Mouse (Mus musculus): ENCODE measurements around the gene Msl2. TPM values are rescaled to one million over a fixed set of nuclear protein-coding genes. Genes with fewer than 3 reads are reported as not detected.

Msl2 gene
- total and polyA plus RNA-seq, 3 experiments, result 15.5 to 30.8 (median 18.7) TPM

DNA sequence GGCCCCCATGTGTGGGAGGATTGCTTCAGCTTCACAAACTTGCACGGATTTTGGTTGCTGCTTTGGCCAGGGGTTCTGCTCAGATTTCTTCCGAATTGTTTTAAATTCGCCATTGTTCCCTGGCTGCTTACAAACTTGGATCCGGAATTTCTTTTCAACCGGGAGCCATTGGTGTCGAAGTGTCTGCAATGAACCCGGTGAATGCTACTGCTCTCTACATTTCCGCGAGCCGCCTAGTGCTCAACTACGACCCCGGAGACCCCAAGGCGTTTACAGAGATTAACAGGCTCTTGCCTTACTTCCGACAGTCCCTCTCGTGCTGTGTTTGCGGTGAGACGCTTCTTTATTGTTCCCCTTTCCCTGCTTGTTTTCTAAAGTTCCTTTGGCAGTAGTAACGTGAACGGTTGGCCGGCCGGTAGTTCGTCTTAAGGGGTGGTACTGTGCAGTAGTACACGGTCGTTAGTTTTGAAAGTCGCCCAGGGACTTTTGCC lies 1.2 kb downstream of the Msl2 start:
- peaks cover 55% of the 10 kb centered on the region for H3K79me2 ChIP-seq (replicated peaks; ENCODE audit: control insufficient read depth, extremely low read depth, insufficient read depth, poor library complexity, severe bottlenecking)
- DNase-seq (ENCODE audit: extremely low read depth), result no peak
- H3K9me3 ChIP-seq (replicated peaks; ENCODE audit: low read length), result no peaks in the 10 kb centered on the region
- no peak overlapping the region for H3K4me2 ChIP-seq (ENCODE audit: insufficient read depth, low read depth, poor library complexity, severe bottlenecking)
- dilution Hi-C loops (cut with MboI; ENCODE audit: extremely low pct_ligation_motif_present, extremely low pct_unique_long_range_greater_than_20kb, low sequenced_read_pairs), result no loop called here
- peaks cover 6 to 22% of the 10 kb centered on the region in 2 experiments; a peak in 3 of 4 replicates for H3K4me1 ChIP-seq (ENCODE audit: control insufficient read depth in 1 of 2, insufficient read depth in 2 of 2)
- TF ChIP-seq E2F4 (IDR thresholded peaks at IDR 0.05; ENCODE audit: insufficient replicate concordance, low read depth, low read length) (no peak), SIN3A (IDR thresholded peaks at IDR 0.05; ENCODE audit: low read length) (peak; percentile 14)
- H3K27ac ChIP-seq (ENCODE audit: insufficient read depth, low read depth), result peak overlapping the region; percentile 95
- H3K9ac ChIP-seq (ENCODE audit: insufficient read depth, low read depth), result peak overlapping the region; percentile 99
- in situ Hi-C loops (cut with MboI; ENCODE audit: low pct_ligation_motif_present, low pct_unique_long_range_greater_than_20kb, low sequenced_read_pairs), result no loop called here
- peak overlapping the region; percentile 86 to 98 (median 97) for H3K4me3 ChIP-seq (replicated peaks in 1 of 3; ENCODE audit: low read depth in 2 of 3, low read length in 2 of 3, poor library complexity in 1 of 3)
- peaks cover 0 to 14% of the 10 kb centered on the region in 2 experiments for H3K36me3 ChIP-seq (replicated peaks in 1 of 2; ENCODE audit: control insufficient read depth in 1 of 2, insufficient read depth in 1 of 2, low read length in 1 of 2)
- no peaks in the 10 kb centered on the region for H3K27me3 ChIP-seq (replicated peaks)

DNA sequence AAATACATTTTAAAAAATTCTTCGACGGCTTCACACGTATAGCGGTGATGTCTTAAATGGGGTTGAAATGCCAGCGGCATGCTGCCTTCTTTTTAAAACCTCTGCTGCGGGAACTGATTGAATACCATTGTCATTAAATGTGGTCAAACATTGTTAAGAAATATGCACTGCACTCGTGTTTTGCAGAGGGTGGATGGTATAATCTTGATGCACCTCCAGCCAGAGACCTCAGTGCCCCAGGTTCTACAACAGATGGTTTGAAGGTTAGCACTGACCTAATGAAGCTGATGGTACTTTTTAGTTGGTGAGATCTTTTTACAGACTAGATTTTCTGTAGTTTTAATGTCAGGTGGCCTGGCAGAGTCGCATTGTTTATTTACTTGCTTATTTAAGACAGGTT lies 1.8 kb downstream of the Msl2 start:
- peaks cover 6 to 25% of the 10 kb centered on the region in 2 experiments; a peak in 3 of 4 replicates for H3K4me1 ChIP-seq (ENCODE audit: control insufficient read depth in 1 of 2, insufficient read depth in 2 of 2)
- no peak for DNase-seq (ENCODE audit: extremely low read depth)
- H3K27ac ChIP-seq (ENCODE audit: insufficient read depth, low read depth), result no peak overlapping the region
- H3K4me2 ChIP-seq (ENCODE audit: insufficient read depth, low read depth, poor library complexity, severe bottlenecking), result peak overlapping the region; percentile 54; the same call in 1 of the 2 replicates
- no peaks in the 10 kb centered on the region for H3K9me3 ChIP-seq (replicated peaks; ENCODE audit: low read length)
- H3K36me3 ChIP-seq (replicated peaks in 1 of 2; ENCODE audit: control insufficient read depth in 1 of 2, insufficient read depth in 1 of 2, low read length in 1 of 2), result peaks cover 0 to 17% of the 10 kb centered on the region in 2 experiments
- peaks cover 59% of the 10 kb centered on the region for H3K79me2 ChIP-seq (replicated peaks; ENCODE audit: control insufficient read depth, extremely low read depth, insufficient read depth, poor library complexity, severe bottlenecking)
- H3K27me3 ChIP-seq (replicated peaks), result no peaks in the 10 kb centered on the region
- H3K4me3 ChIP-seq (replicated peaks in 1 of 3; ENCODE audit: low read depth in 2 of 3, low read length in 2 of 3, poor library complexity in 1 of 3), result peak overlapping the region; percentile 86 to 98 (median 97)
- dilution Hi-C loops (cut with MboI; ENCODE audit: extremely low pct_ligation_motif_present, extremely low pct_unique_long_range_greater_than_20kb, low sequenced_read_pairs), result no loop called here
- TF ChIP-seq CHD1 (IDR thresholded peaks at IDR 0.05; ENCODE audit: low read depth, low read length) (peak; percentile 48; the same call in 1 of the 2 replicates), RAD21 (IDR thresholded peaks at IDR 0.05; ENCODE audit: low read depth, low read length) (no peak), HCFC1 (IDR thresholded peaks at IDR 0.05; ENCODE audit: low read depth, low read length) (no peak), SIN3A (IDR thresholded peaks at IDR 0.05; ENCODE audit: low read length) (peak; percentile 36)
- in situ Hi-C loops (cut with MboI; ENCODE audit: low pct_ligation_motif_present, low pct_unique_long_range_greater_than_20kb, low sequenced_read_pairs), result no loop called here
- peak overlapping the region; percentile 99 for H3K9ac ChIP-seq (ENCODE audit: insufficient read depth, low read depth)

DNA sequence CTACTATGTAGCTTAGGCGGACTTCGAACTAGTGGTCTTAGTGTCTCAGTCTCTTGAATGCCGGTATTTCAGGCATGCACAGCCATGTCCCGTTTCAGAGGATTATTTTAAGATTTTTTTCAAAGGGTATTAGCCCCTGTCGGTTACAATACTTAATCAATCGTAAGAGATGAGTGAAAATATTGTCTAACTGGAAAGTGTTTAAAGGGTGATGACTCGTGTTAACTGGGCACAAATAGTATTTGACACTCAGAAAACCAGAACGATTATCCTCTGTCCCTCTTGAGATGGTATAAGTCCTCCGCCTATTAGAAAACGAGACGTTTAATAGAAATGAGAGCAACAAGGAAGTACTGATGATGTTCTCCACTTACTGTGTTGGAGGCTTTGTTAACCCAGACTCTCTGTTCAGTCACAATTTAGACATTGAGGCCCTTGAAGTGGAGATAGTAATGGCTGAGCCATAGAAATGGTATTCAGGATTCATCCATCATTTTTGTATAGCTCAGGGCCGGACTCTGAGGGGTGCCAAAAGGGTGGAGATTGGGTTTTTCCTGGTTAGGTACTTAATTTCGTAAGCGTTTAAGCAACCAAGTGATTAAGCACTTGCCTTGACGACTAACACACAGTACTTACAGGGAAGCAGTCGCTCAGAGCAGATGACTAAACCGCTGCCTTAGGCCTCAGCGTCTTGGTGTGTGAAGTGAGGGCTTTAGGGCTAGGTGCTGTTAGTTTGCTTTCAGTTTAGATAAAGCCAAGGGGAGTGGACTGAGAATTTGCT lies 2.4 kb downstream of the Msl2 start:
- no peak overlapping the region for H3K27ac ChIP-seq (ENCODE audit: insufficient read depth, low read depth)
- dilution Hi-C loops (cut with MboI; ENCODE audit: extremely low pct_ligation_motif_present, extremely low pct_unique_long_range_greater_than_20kb, low sequenced_read_pairs) (no loop called here), in situ Hi-C loops (cut with MboI; ENCODE audit: low pct_ligation_motif_present, low pct_unique_long_range_greater_than_20kb, low sequenced_read_pairs) (no loop called here)

More for the DNA sequence above, 2.4 kb downstream of the Msl2 start:
- DNase-seq (ENCODE audit: extremely low read depth), result no peak
- H3K79me2 ChIP-seq (replicated peaks; ENCODE audit: control insufficient read depth, extremely low read depth, insufficient read depth, poor library complexity, severe bottlenecking), result peaks cover 65% of the 10 kb centered on the region
- H3K9me3 ChIP-seq (replicated peaks; ENCODE audit: low read length), result no peaks in the 10 kb centered on the region
- peaks cover 0 to 20% of the 10 kb centered on the region in 2 experiments for H3K36me3 ChIP-seq (replicated peaks in 1 of 2; ENCODE audit: control insufficient read depth in 1 of 2, insufficient read depth in 1 of 2, low read length in 1 of 2)
- H3K9ac ChIP-seq (ENCODE audit: insufficient read depth, low read depth), result peak overlapping the region; percentile 99
- peak; percentile 63 for TF ChIP-seq SIN3A (IDR thresholded peaks at IDR 0.05; ENCODE audit: low read length)
- TF ChIP-seq TBP (conservative IDR thresholded peaks at IDR 0.05; ENCODE audit: low read depth, low read length), result no peak
- TF ChIP-seq SMC3 (IDR thresholded peaks at IDR 0.05; ENCODE audit: low read depth, low read length), result no peak
- TF ChIP-seq MEF2A (IDR thresholded peaks at IDR 0.05; ENCODE audit: borderline replicate concordance, low read depth, low read length), result no peak
- TF ChIP-seq MXI1 (IDR thresholded peaks at IDR 0.05; ENCODE audit: low read depth, low read length), result no peak
- no peak for TF ChIP-seq CHD2 (IDR thresholded peaks at IDR 0.05; ENCODE audit: low read length)
- TF ChIP-seq ZKSCAN1 (IDR thresholded peaks at IDR 0.05; ENCODE audit: borderline replicate concordance, low read depth, low read length), result no peak
- peaks cover 6 to 31% of the 10 kb centered on the region in 2 experiments; a peak in 3 of 4 replicates for H3K4me1 ChIP-seq (ENCODE audit: control insufficient read depth in 1 of 2, insufficient read depth in 2 of 2)
- peak overlapping the region; percentile 86 to 98 (median 97) for H3K4me3 ChIP-seq (replicated peaks in 1 of 3; ENCODE audit: low read depth in 2 of 3, low read length in 2 of 3, poor library complexity in 1 of 3)
- no peaks in the 10 kb centered on the region for H3K27me3 ChIP-seq (replicated peaks)
- H3K4me2 ChIP-seq (ENCODE audit: insufficient read depth, low read depth, poor library complexity, severe bottlenecking), result peak overlapping the region; percentile 92

Data from CH12.LX (cell line).